In genomic region chr11:97816916-97817315, GRCm38 (mm10) we compare ENCODE assay signal across 9 mouse cellular contexts. TPM values are rescaled to one million over a fixed set of nuclear protein-coding genes. Genes with fewer than 3 reads are reported as not detected.
DNase-seq lines count a peak whose midpoint lies in the region; ATAC-seq lines count a peak whose summit lies in the region.
"Had no signal": no experiment of that assay in that cellular context is flagged by ENCODE, and none has a peak within 500 bp of the region (broad histone marks: within the 10 kb centered on the region; RNA-seq: fewer than 3 reads in every experiment).

No protein-coding gene starts in this region.

- H3K27me3 ChIP-seq in kidney, embryonic 14.5 days (ENCODE audit: control insufficient read depth, insufficient read depth, low read length): no peaks in the 10 kb centered on the region
- H3K27me3 ChIP-seq in limb, embryonic 15.5 days: no peaks in the 10 kb centered on the region

- peaks cover 55% of the 10 kb centered on the region for H3K36me3 ChIP-seq in kidney, embryonic 14.5 days (ENCODE audit: control insufficient read depth, insufficient read depth, low read length)
- H3K36me3 ChIP-seq in limb, embryonic 15.5 days: peaks cover 77% of the 10 kb centered on the region

- H3K4me2 ChIP-seq in kidney, embryonic 14.5 days (replicated peaks; ENCODE audit: low read depth, low read length): no peak overlapping the region
- H3K4me2 ChIP-seq in limb, embryonic 15.5 days: no peak overlapping the region

- no peaks in the 10 kb centered on the region for H3K9me3 ChIP-seq in kidney, embryonic 14.5 days (ENCODE audit: control insufficient read depth, low read length)
- H3K9me3 ChIP-seq in limb, embryonic 15.5 days: no peaks in the 10 kb centered on the region

- peak overlapping the region; percentile 51; the same call in 1 of the 2 replicates for H3K27ac ChIP-seq in kidney, embryonic 14.5 days (ENCODE audit: low read depth, low read length)
- H3K27ac ChIP-seq in limb, embryonic 15.5 days: peak overlapping the region; percentile 17

- ATAC-seq in kidney, embryonic 14.5 days (ENCODE audit: low FRiP score, low TSS enrichment): no peak
- no peak for ATAC-seq in limb, embryonic 15.5 days (ENCODE audit: insufficient number of reproducible peaks, low FRiP score, low TSS enrichment, low read depth)
- ATAC-seq in cerebellum, adult (ENCODE audit: insufficient number of reproducible peaks, low FRiP score, low TSS enrichment): no peak

- peaks cover 68% of the 10 kb centered on the region for H3K4me1 ChIP-seq in kidney, embryonic 14.5 days (ENCODE audit: control insufficient read depth, insufficient read depth, low read length)
- H3K4me1 ChIP-seq in limb, embryonic 15.5 days: peaks cover 70% of the 10 kb centered on the region

- H3K4me3 ChIP-seq in kidney, embryonic 14.5 days (ENCODE audit: low read length): no peak overlapping the region
- H3K4me3 ChIP-seq in limb, embryonic 15.5 days: no peak overlapping the region

- H3K9ac ChIP-seq in kidney, embryonic 14.5 days (ENCODE audit: low read depth, low read length): no peak overlapping the region
- H3K9ac ChIP-seq in limb, embryonic 15.5 days: no peak overlapping the region

- peak; percentile 71 to 86 for DNase-seq in adrenal gland, adult (ENCODE audit: inconsistent age in 2 of 2, low spot score in 1 of 2)
- no peak for DNase-seq in adrenal gland, postnatal 4 days (ENCODE audit: low spot score in 2 of 2)
- no peak for DNase-seq in kidney, adult 11 months
- DNase-seq in embryo, embryonic 10 days (ENCODE audit: low spot score): peak; percentile 75
- DNase-seq in thymus, postnatal 4 days: no peak
- DNase-seq: right cerebral cortex, postnatal 4 days had no signal

- WGBS in kidney, embryonic 14.5 days: 22% methylated on average over 9 of the region's 9 CpGs
- 52% methylated on average over 9 of the region's 9 CpGs for WGBS in limb, embryonic 15.5 days

RNA-seq across cellular contexts. Expression of gene Lasp1, which starts 18.1 kb away (rescaled TPM):
- total RNA-seq in adrenal gland, postnatal 4 days (2021): 100 to 1,000 TPM; 184 to 192 TPM
- 46.9 and 57.2 TPM in 2 replicates for polyA plus RNA-seq in kidney, embryonic 14.5 days (2014; fragmentation: Nextera tagmentation; extraction: Ambion mirVana)
- 128 and 131 TPM in 2 replicates for polyA plus RNA-seq in limb, embryonic 15.5 days (2015; fragmentation: Nextera tagmentation; extraction: Ambion mirVana)

RNA-seq across cellular contexts. Expression of gene B230217C12Rik, which starts 23.7 kb away (rescaled TPM):
- total RNA-seq in adrenal gland, postnatal 4 days (2021): 1 to 10 TPM; 6.6 to 6.7 TPM
- polyA plus RNA-seq in kidney, embryonic 14.5 days (2014; fragmentation: Nextera tagmentation; extraction: Ambion mirVana): 8.6 and 11.3 TPM in 2 replicates
- polyA plus RNA-seq in limb, embryonic 15.5 days (2015; fragmentation: Nextera tagmentation; extraction: Ambion mirVana): 4.5 and 5.3 TPM in 2 replicates

RNA-seq across cellular contexts. Expression of gene Rpl23, which starts 34.7 kb away (rescaled TPM):
- 1,000 to 10,000 TPM; 1,280 to 1,304 TPM for total RNA-seq in adrenal gland, postnatal 4 days (2021)
- 695 and 947 TPM in 2 replicates for polyA plus RNA-seq in kidney, embryonic 14.5 days (2014; fragmentation: Nextera tagmentation; extraction: Ambion mirVana)
- polyA plus RNA-seq in limb, embryonic 15.5 days (2015; fragmentation: Nextera tagmentation; extraction: Ambion mirVana): 447 and 586 TPM in 2 replicates

RNA-seq across cellular contexts. Expression of gene 1700001P01Rik, which starts 41.2 kb away (rescaled TPM):
- under 1 TPM in 1 of 2 experiments, not detected in 1; 0.87 TPM for total RNA-seq in adrenal gland, postnatal 4 days (2021)
- 0.56 TPM in 1 of 2 replicates, not detected in the other for polyA plus RNA-seq in kidney, embryonic 14.5 days (2014; fragmentation: Nextera tagmentation; extraction: Ambion mirVana)
- polyA plus RNA-seq in limb, embryonic 15.5 days (2015; fragmentation: Nextera tagmentation; extraction: Ambion mirVana): 0.35 TPM in 1 of 2 replicates, not detected in the other

RNA-seq across cellular contexts. Expression of gene Cwc25, which starts 50.6 kb away (rescaled TPM):
- total RNA-seq in adrenal gland, postnatal 4 days (2021): 10 to 100 TPM; 23.0 to 24.5 TPM
- 12.6 and 13.7 TPM in 2 replicates for polyA plus RNA-seq in kidney, embryonic 14.5 days (2014; fragmentation: Nextera tagmentation; extraction: Ambion mirVana)
- polyA plus RNA-seq in limb, embryonic 15.5 days (2015; fragmentation: Nextera tagmentation; extraction: Ambion mirVana): 17.3 and 19.1 TPM in 2 replicates

Comparison
In these comparisons a context has a peak if more than half of its experiments do, and no peak if none do; other contexts are left out.
1. DNase-seq: peak in adrenal gland, adult (2 of 2) and embryo, embryonic 10 days (single experiment); none in adrenal gland, postnatal 4 days (0 of 2), kidney, adult 11 months (single experiment) and thymus, postnatal 4 days (single experiment).